Mouse (Mus musculus) Patski (cell line): ENCODE data around the gene Zglp1. TPM values are rescaled to one million over a fixed set of nuclear protein-coding genes. Genes with fewer than 3 reads are reported as not detected.

Experiments
- ATAC-seq: fragments of 100-300 bp; one replicate; pipeline ENCODE4 v1.8.0; 2021
- CTCF ChIA-PET: fragments of 350-600 bp; sonication (Branson Sonifier 250); formaldehyde crosslinking; loops from one replicate; lab custom pipeline; 2022; ENCODE audit warnings: inconsistent platforms; lab: Charles Lee
- POLR2A ChIA-PET: fragments of 350-600 bp; sonication (Branson Sonifier 250); formaldehyde crosslinking; loops from one replicate; lab custom pipeline; 2022; ENCODE audit warnings: antibody characterized with exemption, inconsistent platforms; lab: Charles Lee
- DNase-seq: peaks from one replicate; pipeline ENCODE4 v3.0.0-alpha.2; 2011; ENCODE audit warnings: low read depth, low spot score
- H3K27me3 ChIP-seq: fragments of 371-371 bp; one replicate; pipeline ENCODE4 v1.5.1; 2021
- CTCF ChIP-seq: fragments of 100-300 bp; IDR thresholded peaks from one replicate; pipeline ENCODE4 v1.5.1; 2021
- in situ Hi-C: fragments of 300-500 bp; cut with MboI; formaldehyde crosslinking; loops from 3 replicates; pipeline ENCODE4 v1.11.1; 2018; ENCODE audit warnings: low pct_unique_long_range_greater_than_20kb, mixed read lengths
- polyA plus RNA-seq: library from polyadenylated mRNA; unstranded; gene quantifications from one replicate; pipeline ENCODE4 v1.2.3, GENCODE M21; 2021

The Zglp1 gene
- polyA plus RNA-seq, 1 experiment from 2014 or later, result 0.10 TPM

DNA sequence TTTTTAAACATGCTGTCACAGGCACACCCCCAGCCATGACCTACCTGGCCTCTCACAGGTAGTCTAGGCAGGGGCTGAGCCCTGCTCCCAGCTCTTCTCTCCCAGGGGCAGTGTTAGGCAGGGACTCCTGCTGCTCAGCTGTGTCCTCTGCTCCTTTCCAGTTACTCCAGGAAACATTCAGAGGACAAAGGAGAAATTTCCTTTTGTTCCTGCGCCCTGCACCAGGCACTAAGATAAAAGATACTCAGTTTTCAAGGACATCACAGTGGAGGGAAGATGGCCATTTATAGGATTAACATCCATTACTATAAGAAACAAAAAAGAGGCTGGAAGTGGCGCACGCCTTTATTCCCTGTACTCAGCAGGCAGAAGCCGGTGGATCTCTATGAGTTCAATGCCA is 29.1 kb upstream of the Zglp1 start:
- no peak for DNase-seq
- in situ Hi-C loops, result no loop called here
- POLR2A ChIA-PET, result no interaction called here
- no peaks in the 10 kb centered on the region for H3K27me3 ChIP-seq
- no peak for ATAC-seq
- TF ChIP-seq CTCF, result no peak
- CTCF ChIA-PET, result no interaction called here

DNA sequence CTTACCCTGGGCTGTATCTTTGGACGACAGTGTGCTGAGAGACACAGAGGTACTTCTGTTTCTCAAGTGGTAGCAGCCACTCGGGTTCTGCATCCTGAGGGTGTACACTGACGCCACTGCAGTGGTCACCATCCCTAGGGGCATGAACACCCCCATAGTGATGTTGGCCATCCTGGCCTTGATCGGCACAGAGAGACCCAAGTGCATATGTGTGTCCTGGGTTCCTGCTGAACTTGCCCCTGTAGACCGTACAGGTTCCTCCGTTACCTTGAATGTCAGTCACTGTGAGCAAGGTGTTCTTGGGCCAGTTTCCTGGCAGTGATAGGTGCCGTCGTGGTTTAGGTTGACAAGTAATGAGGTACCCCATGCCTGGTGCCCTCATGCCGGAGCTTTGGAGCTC is 26.5 kb upstream of the Zglp1 start:
- ChIA-PET POLR2A (no interaction called here), CTCF (interaction anchor here (1.5 kb wide), 1 partner anchor 20 kb away, joined by 4 read pairs; the partner anchor contains the start of gene Fdx1l)
- H3K27me3 ChIP-seq, result no peaks in the 10 kb centered on the region
- in situ Hi-C loops, result no loop called here
- TF ChIP-seq CTCF, result no peak
- DNase-seq, result no peak
- no peak for ATAC-seq

DNA sequence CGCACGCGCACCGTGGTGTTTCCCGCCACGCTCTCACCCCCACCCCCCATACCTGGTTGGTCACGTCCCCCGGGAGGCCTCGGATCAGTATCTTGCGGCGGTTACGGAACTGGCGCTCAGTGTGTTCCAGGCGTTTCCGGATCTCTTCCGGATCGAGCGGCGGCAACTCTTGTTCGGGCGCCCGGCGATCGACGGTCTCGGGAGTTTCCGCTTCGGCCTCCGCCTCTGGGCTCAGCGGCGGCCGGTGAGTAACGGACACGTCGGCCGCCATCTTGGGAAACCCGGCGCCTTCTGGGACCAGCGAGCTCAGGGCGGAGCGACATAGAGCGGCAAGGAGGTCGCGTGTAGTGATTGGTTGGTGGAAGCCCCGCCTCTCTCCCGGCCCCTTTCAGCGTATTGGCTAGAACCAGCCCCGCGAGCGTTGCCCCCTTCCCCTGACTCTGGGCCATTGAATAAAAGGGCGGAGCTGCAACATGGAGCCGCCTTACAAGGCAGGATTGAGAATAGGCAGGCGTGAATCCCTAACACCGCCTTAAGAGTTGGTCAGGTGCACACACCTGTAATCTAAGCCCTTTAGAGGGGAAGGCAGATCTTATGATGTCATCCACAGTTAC is 24.9 kb upstream of the Zglp1 start, which contains the start of the genes Gm38431 and Raver1:
Gm38431 (minus strand) TSS at position 291 of the 614 bp plus-strand sequence.
Raver1 (minus strand) TSS at position 302 of the 614 bp plus-strand sequence.
- ATAC-seq (peak; percentile 99), DNase-seq (peak; percentile 80)
- ChIA-PET CTCF (interaction anchor here (1.0 to 1.5 kb wide), 3 partner anchors 17 to 45 kb away, joined by 3 to 5 read pairs (median 4); partner anchors contain the start of gene Fdx1l), POLR2A (interaction anchor here (1.2 kb wide), 1 partner anchor 39 kb away, joined by 6 read pairs; the partner anchor contains the start of gene Tyk2)
- in situ Hi-C loops, result no loop called here
- TF ChIP-seq CTCF, result no peak
- H3K27me3 ChIP-seq, result no peaks in the 10 kb centered on the region

DNA sequence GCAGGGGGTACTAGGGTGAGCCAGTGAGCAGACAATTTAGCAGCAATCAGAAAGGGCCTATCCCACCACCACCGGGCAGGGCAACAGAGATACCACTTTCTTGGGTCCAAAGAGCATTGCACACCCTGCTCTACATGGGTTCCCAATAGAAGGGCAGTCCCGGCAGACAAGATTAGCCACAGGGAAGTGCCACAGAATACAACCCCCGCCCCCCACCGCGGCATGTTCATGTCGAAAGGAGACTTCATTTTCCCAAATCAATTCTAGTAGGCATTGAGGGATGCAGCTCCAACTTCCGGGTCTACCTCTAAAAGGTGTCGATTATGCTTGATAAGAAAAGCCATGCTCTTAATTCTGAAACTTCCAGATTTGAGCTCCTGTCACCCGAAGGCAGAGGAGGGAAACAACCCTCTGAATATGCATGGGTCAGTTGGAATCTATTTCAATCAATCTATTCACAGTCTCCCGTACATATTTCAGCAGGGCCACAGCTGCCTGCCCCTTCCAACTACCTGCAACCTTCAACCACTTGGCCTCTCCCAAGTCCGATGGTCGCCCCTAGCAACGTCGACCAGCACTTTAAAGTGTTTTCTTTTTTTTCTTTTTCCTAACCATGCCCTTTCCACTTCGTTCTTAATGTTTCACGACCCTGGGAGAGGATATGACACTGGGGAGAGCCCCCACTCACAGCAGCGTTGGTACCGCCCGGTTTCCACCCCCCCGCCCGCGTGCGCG is 24.2 kb upstream of the Zglp1 start:
- ChIA-PET CTCF (interaction anchor here (1.0 kb wide), 1 partner anchor 18 kb away, joined by 3 read pairs; no protein-coding TSS in a partner anchor), POLR2A (interaction anchor here (0.8 to 1.2 kb wide), 2 partner anchors 15 to 40 kb away, joined by 4 to 6 read pairs; partner anchors contain the start of gene Tyk2)
- in situ Hi-C loops, result no loop called here
- no peaks in the 10 kb centered on the region for H3K27me3 ChIP-seq
- ATAC-seq (peak; percentile 18), DNase-seq (no peak)
- no peak for TF ChIP-seq CTCF

DNA sequence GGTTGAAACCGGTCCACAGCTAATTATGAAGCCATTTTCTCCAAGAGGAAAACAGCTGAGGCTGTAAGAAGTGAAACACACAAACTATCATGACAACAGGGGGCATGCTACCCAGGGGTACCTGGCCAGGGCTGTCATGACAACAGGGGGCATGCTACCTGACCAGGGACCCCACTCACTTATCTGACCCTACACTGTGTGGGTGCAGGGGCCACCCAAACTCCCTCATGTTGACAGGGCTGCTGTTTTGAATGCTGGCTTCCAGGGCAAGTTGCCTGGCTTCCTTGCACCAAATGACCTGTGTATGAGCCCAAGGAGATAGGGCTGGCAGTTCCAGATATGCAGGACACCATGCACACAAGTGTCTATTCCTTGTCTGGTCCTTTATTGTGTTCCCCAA is 23.6 kb upstream of the Zglp1 start:
- H3K27me3 ChIP-seq, result no peaks in the 10 kb centered on the region
- in situ Hi-C loops, result no loop called here
- ChIA-PET CTCF (interaction anchor here (1.0 kb wide), 1 partner anchor 32 kb away, joined by 3 read pairs; no protein-coding TSS in a partner anchor), POLR2A (interaction anchor here (0.6 to 0.8 kb wide), 2 partner anchors 13 to 15 kb away, joined by 4 to 6 read pairs; no protein-coding TSS in a partner anchor)
- no peak for TF ChIP-seq CTCF
- ATAC-seq (no peak), DNase-seq (no peak)

DNA sequence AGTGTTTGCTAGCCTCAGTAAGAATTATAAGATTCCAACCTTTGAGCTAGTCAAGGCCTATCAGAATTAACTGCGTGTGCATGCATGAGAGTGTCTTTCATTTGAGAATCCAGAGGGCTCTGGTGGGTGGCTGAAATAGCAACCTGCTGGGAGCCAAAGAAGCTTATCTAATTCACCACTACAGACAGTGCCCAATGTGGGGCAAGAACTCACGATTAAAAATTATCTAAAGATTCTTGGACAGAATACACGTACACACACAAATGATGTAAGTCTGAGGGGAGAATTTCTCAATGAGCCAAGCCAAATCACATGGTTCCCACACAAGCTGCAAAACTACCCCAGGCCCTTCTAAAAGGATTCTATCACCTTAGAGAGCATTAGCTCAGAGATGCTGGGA is 16.4 kb upstream of the Zglp1 start:
- H3K27me3 ChIP-seq, result no peaks in the 10 kb centered on the region
- ChIA-PET POLR2A (interaction anchor here (1.7 kb wide), 1 partner anchor 10 kb away, joined by 7 read pairs; the partner anchor contains the start of genes Fdx1l and Gm49373), CTCF (no interaction called here)
- TF ChIP-seq CTCF, result no peak
- ATAC-seq (no peak), DNase-seq (no peak)
- in situ Hi-C loops, result no loop called here

DNA sequence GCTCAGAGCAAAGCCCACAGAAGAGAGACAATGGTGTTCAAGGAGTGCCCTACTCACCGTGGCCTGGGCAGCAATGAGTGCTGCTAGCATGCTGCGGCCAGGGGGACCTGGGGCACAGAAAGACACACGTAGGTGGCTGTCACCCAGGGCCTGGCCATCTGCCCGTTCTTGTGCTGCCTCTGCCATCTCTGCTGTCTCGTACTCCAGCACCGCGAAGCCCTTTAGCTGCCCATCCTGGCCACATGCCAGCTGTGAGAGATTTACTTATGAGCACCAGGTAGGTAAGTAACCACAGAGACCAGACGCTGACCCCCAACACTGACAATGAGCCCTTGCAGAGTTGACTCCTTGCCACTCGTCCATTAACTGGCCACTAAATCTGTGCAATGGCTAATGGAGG is 14.2 kb upstream of the Zglp1 start:
- no peak for DNase-seq
- in situ Hi-C loops, result no loop called here
- no peak for TF ChIP-seq CTCF
- H3K27me3 ChIP-seq, result no peaks in the 10 kb centered on the region
- ChIA-PET POLR2A (interaction anchor here (1.3 kb wide), 1 partner anchor 13 kb away, joined by 6 read pairs; no protein-coding TSS in a partner anchor), CTCF (no interaction called here)
- ATAC-seq, result no peak

DNA sequence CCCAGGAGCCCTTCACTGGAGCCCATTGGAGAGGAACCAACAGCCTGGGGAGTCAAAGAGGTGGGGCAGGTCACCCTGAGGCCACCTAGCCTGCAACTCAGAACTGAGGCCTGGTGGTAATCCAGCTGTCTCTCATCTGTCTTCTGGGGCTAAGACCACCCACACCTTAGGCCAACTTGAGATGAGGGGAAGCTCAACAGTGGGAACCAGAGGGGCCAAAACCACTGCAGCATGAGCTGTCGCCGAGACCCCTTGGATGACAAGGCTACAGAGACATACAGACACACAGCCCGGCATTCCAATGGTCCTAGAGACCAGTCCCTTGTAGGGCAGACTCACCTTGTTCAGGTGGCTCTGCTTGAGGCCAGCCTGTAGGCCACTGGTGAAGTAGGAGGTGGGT is 8.7 kb upstream of the Zglp1 start:
- DNase-seq (no peak), ATAC-seq (no peak)
- TF ChIP-seq CTCF, result no peak
- ChIA-PET POLR2A (interaction anchor here (1.0 kb wide), 1 partner anchor 15 kb away, joined by 4 read pairs; no protein-coding TSS in a partner anchor), CTCF (no interaction called here)
- in situ Hi-C loops, result no loop called here
- no peaks in the 10 kb centered on the region for H3K27me3 ChIP-seq

DNA sequence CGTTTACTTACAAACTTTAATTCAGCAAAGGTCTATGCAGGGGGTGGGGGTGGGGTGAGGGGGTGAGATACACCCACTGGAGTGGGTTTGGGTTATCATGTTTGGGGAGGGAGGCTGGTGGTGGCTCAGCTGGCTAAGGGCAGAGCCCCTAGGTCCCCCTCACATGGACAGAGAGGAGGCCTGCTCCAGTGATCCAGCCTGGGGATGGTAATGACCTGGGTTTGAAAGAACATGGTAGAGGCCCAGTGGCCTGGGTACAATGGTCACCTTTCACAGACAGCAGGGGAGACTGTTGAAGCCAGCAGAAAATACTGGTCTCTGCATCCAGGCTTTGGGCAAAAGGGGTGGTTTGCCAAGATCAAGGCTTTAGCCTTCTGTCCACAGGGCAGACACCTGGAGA is 7.3 kb upstream of the Zglp1 start:
- no peak for ATAC-seq
- CTCF ChIA-PET, result interaction anchor here (1.5 to 2.0 kb wide), 2 partner anchors 18 to 43 kb away, joined by 4 to 6 read pairs; no protein-coding TSS in a partner anchor
- no peak for TF ChIP-seq CTCF
- in situ Hi-C loops, result loop anchor here (5.0 kb wide), 1 partner anchor 42 kb away; the partner anchor contains the start of gene Icam5
- H3K27me3 ChIP-seq, result no peaks in the 10 kb centered on the region
- DNase-seq, result no peak
- POLR2A ChIA-PET, result interaction anchor here (0.6 to 1.4 kb wide), 2 partner anchors 9 to 39 kb away, joined by 4 to 7 read pairs; no protein-coding TSS in a partner anchor
